Mouse (Mus musculus): ENCODE data around the gene Rpa2.

DNA sequence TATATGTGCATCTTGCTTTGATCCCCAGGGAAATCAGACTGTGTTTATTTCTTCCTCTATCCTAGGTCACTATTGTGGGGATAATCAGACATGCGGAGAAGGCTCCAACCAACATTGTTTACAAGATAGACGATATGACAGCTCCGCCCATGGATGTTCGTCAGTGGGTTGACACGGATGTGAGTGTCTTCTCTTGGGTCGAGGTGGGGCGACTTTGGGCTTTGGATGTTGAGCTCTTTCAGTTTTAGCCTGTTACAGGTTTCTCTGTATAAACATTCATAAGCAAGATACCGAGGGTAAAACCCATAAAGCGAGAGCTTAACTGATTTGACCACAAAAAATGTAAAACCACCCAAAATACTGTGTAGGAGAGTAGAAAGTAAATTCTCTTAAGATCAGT, 3.6 kb downstream of the Rpa2 start:
- TF ChIP-seq CTCF (IDR thresholded peaks at IDR 0.05; ENCODE audit: insufficient read depth, low read depth, low read length) (no peak), POLR2A (IDR thresholded peaks at IDR 0.05; ENCODE audit: insufficient read depth, low read depth, low read length) (no peak)

Data from olfactory bulb, adult 2 months (tissue).